Mouse (Mus musculus) G1E-ER4 (cell line): ENCODE data around the gene Pmm2. TPM values are rescaled to one million over a fixed set of nuclear protein-coding genes. Genes with fewer than 3 reads are reported as not detected.

ENCODE experiments used
- GATA1 ChIP-seq: IDR thresholded peaks from one replicate; pipeline ENCODE4 v1.8.0; 2012; ENCODE audit warnings: low read length, inconsistent platforms
- polyA plus RNA-seq: library from polyadenylated mRNA; stranded (reverse); fragments of >175 nt; gene quantifications from 2 replicates; pipeline ENCODE4 v1.2.3, GENCODE M21; 2012

Pmm2 gene
- polyA plus RNA-seq, 1 experiment = 15.7 TPM

- TF ChIP-seq GATA1 = no peak
These were observed 6.4 kb downstream of the Pmm2 start for GRCm38 (mm10) chr16:8643855-8644254.

GRCm38 (mm10) chr16:8645546-8645945 lies 8.1 kb downstream of the Pmm2 start:
- TF ChIP-seq GATA1 = no peak

- no peak for TF ChIP-seq GATA1
These were observed 12.5 kb downstream of the Pmm2 start for GRCm38 (mm10) chr16:8650007-8650406.

GRCm38 (mm10) chr16:8655108-8655507 lies 17.6 kb downstream of the Pmm2 start:
- no peak for TF ChIP-seq GATA1

GRCm38 (mm10) chr16:8655599-8655998 lies 18.1 kb downstream of the Pmm2 start:
- no peak for TF ChIP-seq GATA1

GRCm38 (mm10) chr16:8656256-8656655 lies 18.8 kb downstream of the Pmm2 start:
- TF ChIP-seq GATA1 = no peak

GRCm38 (mm10) chr16:8658349-8658748 lies 20.9 kb downstream of the Pmm2 start:
- no peak for TF ChIP-seq GATA1

GRCm38 (mm10) chr16:8658764-8659163 lies 21.3 kb downstream of the Pmm2 start:
- TF ChIP-seq GATA1 = no peak

- TF ChIP-seq GATA1 = no peak
These were observed 25.5 kb downstream of the Pmm2 start for GRCm38 (mm10) chr16:8663022-8663421.

GRCm38 (mm10) chr16:8663606-8664539 lies 26.4 kb downstream of the Pmm2 start:
- no peak for TF ChIP-seq GATA1

GRCm38 (mm10) chr16:8665367-8665766 lies 27.9 kb downstream of the Pmm2 start:
- no peak for TF ChIP-seq GATA1

GRCm38 (mm10) chr16:8666452-8666851 lies 29.0 kb downstream of the Pmm2 start:
- no peak for TF ChIP-seq GATA1

GRCm38 (mm10) chr16:8667261-8667660 lies 29.8 kb downstream of the Pmm2 start:
- TF ChIP-seq GATA1 = no peak

GRCm38 (mm10) chr16:8667814-8668213 lies 30.3 kb downstream of the Pmm2 start:
- TF ChIP-seq GATA1 = no peak

- TF ChIP-seq GATA1 = no peak
These were observed 30.9 kb downstream of the Pmm2 start for GRCm38 (mm10) chr16:8668386-8668785.

- TF ChIP-seq GATA1 = no peak
These were observed 32.0 kb downstream of the Pmm2 start for GRCm38 (mm10) chr16:8669432-8669831.
